Mouse (Mus musculus) liver, embryonic 14.5 days (tissue): ENCODE data around the gene Anapc1. TPM values are rescaled to one million over a fixed set of nuclear protein-coding genes. Genes with fewer than 3 reads are reported as not detected.

ENCODE experiments used
- ATAC-seq: fragments of 200-750 bp; cut with Nextera tagmentation; 2 replicates; pipeline ENCODE4 v1.8.0; 2017; ENCODE audit warnings: moderate number of reproducible peaks, mild to moderate bottlenecking, moderate library complexity; ENCODE audit not compliant: insufficient read depth
- DNase-seq, 3 experiments: peaks; one replicate each; pipeline ENCODE4 v3.0.0-alpha.2; 2012 to 2013; ENCODE audit warnings: low read depth in 3 of 3, low spot score in 3 of 3
- H3K27ac ChIP-seq: fragments of 300-500 bp; sonication (generic); 2 replicates; pipeline ENCODE4 v1.5.1; 2014; ENCODE audit warnings: moderate library complexity, mild to moderate bottlenecking, control low read depth, inconsistent platforms
- H3K27me3 ChIP-seq: fragments of 300-500 bp; sonication (generic); 2 replicates; pipeline ENCODE4 v1.6.1; 2014; ENCODE audit warnings: mild to moderate bottlenecking, low read length, moderate library complexity; ENCODE audit not compliant: control insufficient read depth, insufficient read depth
- H3K36me3 ChIP-seq: fragments of 300-500 bp; sonication (generic); replicated peaks from 2 replicates; pipeline ENCODE4 v1.6.1; 2014; ENCODE audit warnings: low read depth; ENCODE audit not compliant: control insufficient read depth, insufficient read depth
- H3K4me1 ChIP-seq, 2 experiments: fragments of 200-500 bp in 1 of 2; fragments of 300-500 bp in 1 of 2; sonication (generic) in 1 of 2; replicated peaks; 2 replicates each; pipeline ENCODE4 v1.6.1; 2012 to 2014; ENCODE audit warnings: antibody characterized with exemption in 1 of 2, inconsistent platforms in 1 of 2, low read length in 1 of 2; ENCODE audit not compliant: control insufficient read depth in 2 of 2, insufficient read depth in 2 of 2
- H3K4me2 ChIP-seq: fragments of 300-500 bp; sonication (generic); 2 replicates; pipeline ENCODE4 v1.6.1; 2014; ENCODE audit warnings: low read depth, mild to moderate bottlenecking, control low read depth, moderate library complexity
- H3K4me3 ChIP-seq, 2 experiments: fragments of 200-500 bp in 1 of 2; fragments of 300-500 bp in 1 of 2; sonication (generic) in 1 of 2; 2 replicates each; pipeline ENCODE4 v1.5.1; 2012 to 2014; ENCODE audit warnings: low read depth in 2 of 2, low read length in 2 of 2, mild to moderate bottlenecking in 2 of 2, control low read depth in 1 of 2, inconsistent platforms in 1 of 2, moderate library complexity in 1 of 2; ENCODE audit not compliant: insufficient read depth in 1 of 2
- H3K9ac ChIP-seq: fragments of 300-500 bp; sonication (generic); replicated peaks from 2 replicates; pipeline ENCODE4 v1.6.1; 2014; ENCODE audit warnings: mild to moderate bottlenecking, control low read depth, moderate library complexity
- H3K9me3 ChIP-seq: fragments of 300-500 bp; sonication (generic); 2 replicates; pipeline ENCODE4 v1.6.1; 2016; ENCODE audit warnings: low read length, mixed read lengths; ENCODE audit not compliant: control insufficient read depth
- CTCF ChIP-seq: IDR thresholded peaks from 2 replicates; pipeline ENCODE4 v1.5.1; 2016; ENCODE audit warnings: antibody characterized with exemption, low read depth, control low read depth
- EP300 ChIP-seq: IDR thresholded peaks from 2 replicates; pipeline ENCODE4 v1.6.1; 2016; ENCODE audit warnings: antibody characterized with exemption, low read depth
- WGBS: fragments of 180-500 bp; shearing (Covaris S2); extraction: QIAGEN DNeasy Blood & Tissue Kit; methylation state at CpG from one replicate; pipeline ENCODE4 v1.1.7; 2014; ENCODE audit not compliant: insufficient replicate concordance; 5-methylcytosine and 5-hydroxymethylcytosine counted together
- polyA plus RNA-seq, 2 experiments: library from polyadenylated mRNA; depleted of rRNA in 1 of 2; stranded (reverse) in 1 of 2; unstranded in 1 of 2; fragments of >200 nt; fragmentation: Nextera tagmentation in 1 of 2; extraction: Ambion mirVana in 1 of 2; gene quantifications; 2 replicates each; pipeline versions ENCODE4 v1.2.1 to v1.2.3; 2012 to 2014

Gene Anapc1
- polyA plus RNA-seq, 2 experiments = 20.6 to 21.6 TPM

DNA sequence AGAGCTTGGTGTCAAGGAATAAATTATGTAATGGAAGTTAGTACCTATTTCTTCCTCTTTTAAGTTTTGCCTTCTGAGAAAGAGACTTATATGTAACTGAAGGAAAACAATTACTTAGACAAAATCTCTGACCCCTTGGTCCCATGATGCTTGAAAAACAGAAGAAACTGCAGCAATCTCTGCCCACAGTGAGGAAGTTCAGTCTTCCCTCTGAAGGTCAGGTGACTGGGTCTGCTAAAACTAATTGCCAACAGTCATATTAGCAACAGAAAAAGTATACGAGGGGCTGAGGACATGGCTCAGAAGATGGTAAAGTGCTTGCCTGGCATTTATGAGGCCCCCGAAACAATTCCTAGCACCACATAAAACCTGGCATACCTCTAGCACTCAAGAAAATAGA is 32.2 kb upstream of the Anapc1 start:
- ATAC-seq (no peak), DNase-seq (no peak)
- no peak overlapping the region for H3K27ac ChIP-seq
- TF ChIP-seq EP300 (no peak), CTCF (no peak)
- H3K4me3 ChIP-seq = no peak overlapping the region
- H3K36me3 ChIP-seq = no peaks in the 10 kb centered on the region
- H3K9me3 ChIP-seq = no peaks in the 10 kb centered on the region
- H3K27me3 ChIP-seq = no peaks in the 10 kb centered on the region
- peaks cover 0 to 15% of the 10 kb centered on the region in 2 experiments; a peak in 2 of 4 replicates for H3K4me1 ChIP-seq
- H3K9ac ChIP-seq = no peak overlapping the region
- no peak overlapping the region for H3K4me2 ChIP-seq
- 61% methylated on average over 2 of the region's 2 CpGs for WGBS

- WGBS = 83% methylated on average over 1 of the region's 1 CpGs
- H3K9ac ChIP-seq = no peak overlapping the region
- H3K4me2 ChIP-seq = no peak overlapping the region
- H3K9me3 ChIP-seq = no peaks in the 10 kb centered on the region
- no peaks in the 10 kb centered on the region for H3K36me3 ChIP-seq
- H3K27ac ChIP-seq = no peak overlapping the region
- ATAC-seq (no peak), DNase-seq (no peak)
- H3K4me3 ChIP-seq = no peak overlapping the region
- TF ChIP-seq EP300 = no peak
- no peaks in the 10 kb centered on the region for H3K27me3 ChIP-seq
- peaks cover 0 to 24% of the 10 kb centered on the region in 2 experiments; a peak in 2 of 4 replicates for H3K4me1 ChIP-seq
These were observed 28.8 kb upstream of the Anapc1 start for GRCm38 (mm10) chr2:128715979-128716378.

- Histone ChIP-seq H3K4me1 (peaks cover 0 to 31% of the 10 kb centered on the region in 2 experiments; a peak in 2 of 4 replicates), H3K36me3 (no peaks in the 10 kb centered on the region), H3K4me2 (no peak overlapping the region), H3K4me3 (no peak overlapping the region), H3K27ac (peak overlapping the region; percentile 12; the same call in 1 of the 2 replicates), H3K9me3 (no peaks in the 10 kb centered on the region), H3K9ac (no peak overlapping the region), H3K27me3 (no peaks in the 10 kb centered on the region)
- peak in 1 of 3 experiments; percentile 7 for DNase-seq
- ATAC-seq = peak; percentile 68
- 53% methylated on average over 7 of the region's 7 CpGs for WGBS
- TF ChIP-seq CTCF (no peak), EP300 (no peak)
These were observed 27.6 kb upstream of the Anapc1 start for GRCm38 (mm10) chr2:128714724-128715241.

- DNase-seq (peak in 1 of 3 experiments; percentile 12), ATAC-seq (no peak)
- no peak overlapping the region for H3K4me3 ChIP-seq
- H3K9me3 ChIP-seq = no peaks in the 10 kb centered on the region
- H3K27ac ChIP-seq = no peak overlapping the region
- TF ChIP-seq EP300 = no peak
- no peak for TF ChIP-seq CTCF
- no peaks in the 10 kb centered on the region for H3K36me3 ChIP-seq
- no peaks in the 10 kb centered on the region for H3K27me3 ChIP-seq
- no peak overlapping the region for H3K9ac ChIP-seq
- H3K4me2 ChIP-seq = no peak overlapping the region
- 80% methylated on average over 5 of the region's 5 CpGs for WGBS
- H3K4me1 ChIP-seq = peaks cover 0 to 28% of the 10 kb centered on the region in 2 experiments; a peak in 2 of 4 replicates
These were observed 26.4 kb upstream of the Anapc1 start for GRCm38 (mm10) chr2:128713548-128714003.

GRCm38 (mm10) chr2:128712940-128713339 is 25.7 kb upstream of the Anapc1 start:
- Histone ChIP-seq H3K27me3 (no peaks in the 10 kb centered on the region), H3K4me3 (no peak overlapping the region), H3K4me2 (no peak overlapping the region), H3K4me1 (peaks cover 0 to 27% of the 10 kb centered on the region in 2 experiments; a peak in 2 of 4 replicates), H3K36me3 (no peaks in the 10 kb centered on the region), H3K27ac (no peak overlapping the region), H3K9ac (no peak overlapping the region), H3K9me3 (no peaks in the 10 kb centered on the region)
- TF ChIP-seq EP300 (no peak), CTCF (no peak)
- WGBS = 76% methylated on average over 6 of the region's 6 CpGs
- no peak for ATAC-seq
- no peak for DNase-seq
